Mouse (Mus musculus): ENCODE results near the gene Poll. TPM values are rescaled to one million over a fixed set of nuclear protein-coding genes. Genes with fewer than 3 reads are reported as not detected.

Poll gene
- polyA plus RNA-seq, 1 experiment from 2014 or later, result 11.1 TPM

DNA sequence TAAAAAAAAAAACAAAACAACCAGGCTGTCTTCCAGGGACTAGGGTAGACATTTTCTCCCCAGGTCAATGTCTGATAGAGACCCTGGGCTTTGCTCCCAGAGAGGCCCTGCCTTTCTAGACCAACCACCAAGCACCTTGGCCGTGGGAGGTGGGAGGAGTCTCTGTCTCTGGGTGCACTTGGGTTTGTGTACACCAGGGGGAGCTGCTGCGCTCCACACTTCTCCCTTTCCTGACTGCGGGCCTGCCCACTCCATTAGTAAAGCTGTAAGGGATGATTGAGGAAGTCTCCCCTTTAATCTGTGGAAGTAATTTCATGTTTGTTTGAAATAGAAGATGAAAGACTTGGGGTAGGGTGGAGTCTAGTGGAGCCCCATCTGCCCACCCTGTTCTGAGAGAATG lies 20.9 kb upstream of the Poll start:
- Histone ChIP-seq H3K9ac (ENCODE audit: low read depth, low read length) (no peak overlapping the region), H3K4me2 (ENCODE audit: low read length) (no peak overlapping the region), H3K27ac (ENCODE audit: low read depth, low read length) (no peak overlapping the region), H3K27me3 (replicated peaks; ENCODE audit: control insufficient read depth, insufficient read depth, low read length) (no peaks in the 10 kb centered on the region; the same call in 1 of the 2 replicates), H3K4me3 (ENCODE audit: low read length) (no peak overlapping the region), H3K36me3 (ENCODE audit: control insufficient read depth, insufficient read depth, low read length) (peaks cover 16% of the 10 kb centered on the region), H3K9me3 (ENCODE audit: control insufficient read depth, low read length) (no peaks in the 10 kb centered on the region), H3K4me1 (ENCODE audit: control insufficient read depth, insufficient read depth, low read depth, low read length) (peaks cover 8% of the 10 kb centered on the region; the same call in 1 of the 2 replicates)
- no peak for ATAC-seq
- WGBS, result 73% methylated on average over 3 of the region's 3 CpGs

DNA sequence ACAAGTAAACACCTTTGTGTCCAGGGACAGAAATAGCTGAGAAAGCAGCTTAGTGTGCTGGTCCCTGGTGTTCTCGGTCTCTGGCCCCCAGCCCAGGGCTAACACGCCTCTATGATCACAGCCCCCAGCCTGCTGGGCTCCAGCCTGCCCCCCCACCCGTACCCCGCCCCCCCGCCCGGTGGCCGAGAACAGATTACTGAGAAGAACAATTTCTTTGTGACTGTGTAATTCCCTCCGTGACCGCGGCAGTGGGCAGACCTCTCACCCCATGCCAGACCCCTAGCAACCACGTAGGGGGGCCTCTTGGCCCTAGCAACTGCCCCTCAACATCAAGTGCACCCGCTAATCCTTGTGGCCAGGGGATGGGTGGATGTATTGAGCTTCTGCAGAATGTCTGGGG lies 19.9 kb upstream of the Poll start:
- Histone ChIP-seq H3K27me3 (replicated peaks; ENCODE audit: control insufficient read depth, insufficient read depth, low read length) (no peaks in the 10 kb centered on the region; the same call in 1 of the 2 replicates), H3K27ac (ENCODE audit: low read depth, low read length) (no peak overlapping the region), H3K9ac (ENCODE audit: low read depth, low read length) (no peak overlapping the region), H3K9me3 (ENCODE audit: control insufficient read depth, low read length) (no peaks in the 10 kb centered on the region), H3K36me3 (ENCODE audit: control insufficient read depth, insufficient read depth, low read length) (peaks cover 16% of the 10 kb centered on the region), H3K4me2 (ENCODE audit: low read length) (no peak overlapping the region), H3K4me3 (ENCODE audit: low read length) (no peak overlapping the region), H3K4me1 (ENCODE audit: control insufficient read depth, insufficient read depth, low read depth, low read length) (peaks cover 8% of the 10 kb centered on the region; the same call in 1 of the 2 replicates)
- WGBS, result 27% methylated on average over 9 of the region's 12 CpGs
- peak; percentile 40; the same call in 1 of the 2 replicates for ATAC-seq

DNA sequence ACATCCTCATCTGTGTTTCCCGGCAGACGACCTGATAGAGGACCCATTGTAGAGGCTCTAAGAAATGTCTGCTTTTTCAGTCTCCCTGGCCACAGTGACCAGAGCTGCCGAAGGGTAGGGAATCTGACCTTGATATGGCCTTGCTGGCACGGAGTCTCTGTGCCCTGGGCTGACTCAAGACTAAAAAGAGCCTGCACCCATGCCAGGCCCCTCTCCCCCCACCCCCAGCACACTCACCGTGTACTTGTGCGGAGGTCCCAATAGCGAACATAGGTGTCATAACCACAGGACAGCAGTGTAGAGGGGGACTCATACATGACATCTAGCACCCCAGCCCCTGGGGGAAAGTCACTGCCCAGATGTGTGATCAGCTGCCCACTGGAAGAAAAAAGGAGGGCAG lies 19.1 kb upstream of the Poll start:
- H3K36me3 ChIP-seq (ENCODE audit: control insufficient read depth, insufficient read depth, low read length), result peaks cover 16% of the 10 kb centered on the region
- H3K4me3 ChIP-seq (ENCODE audit: low read length), result no peak overlapping the region
- no peak overlapping the region for H3K9ac ChIP-seq (ENCODE audit: low read depth, low read length)
- 86% methylated on average over 7 of the region's 7 CpGs for WGBS
- peaks cover 10% of the 10 kb centered on the region; the same call in 1 of the 2 replicates for H3K4me1 ChIP-seq (ENCODE audit: control insufficient read depth, insufficient read depth, low read depth, low read length)
- H3K9me3 ChIP-seq (ENCODE audit: control insufficient read depth, low read length), result no peaks in the 10 kb centered on the region
- ATAC-seq, result no peak
- no peak overlapping the region for H3K27ac ChIP-seq (ENCODE audit: low read depth, low read length)
- H3K4me2 ChIP-seq (ENCODE audit: low read length), result no peak overlapping the region
- H3K27me3 ChIP-seq (replicated peaks; ENCODE audit: control insufficient read depth, insufficient read depth, low read length), result no peaks in the 10 kb centered on the region; the same call in 1 of the 2 replicates

DNA sequence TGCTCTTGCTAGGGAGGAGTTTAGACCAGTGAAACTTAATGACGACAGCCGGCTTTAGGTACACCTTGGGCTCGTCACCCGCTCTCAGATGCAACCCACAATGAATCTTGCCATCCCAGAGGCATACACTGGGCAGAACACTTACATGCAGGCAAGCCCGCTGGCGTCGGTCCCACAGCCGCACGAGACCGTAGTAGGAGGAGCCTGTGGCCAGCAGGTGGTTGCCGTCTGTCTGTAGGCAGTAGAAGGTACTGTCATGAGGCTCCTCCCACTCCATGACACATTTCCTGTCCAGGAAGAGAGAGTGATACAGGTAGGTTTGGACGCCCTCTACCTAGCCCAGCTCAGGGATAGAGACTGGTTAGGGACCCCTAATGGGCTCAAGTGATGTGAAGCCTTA lies 18.6 kb upstream of the Poll start:
- H3K9me3 ChIP-seq (ENCODE audit: control insufficient read depth, low read length), result no peaks in the 10 kb centered on the region

DNA sequence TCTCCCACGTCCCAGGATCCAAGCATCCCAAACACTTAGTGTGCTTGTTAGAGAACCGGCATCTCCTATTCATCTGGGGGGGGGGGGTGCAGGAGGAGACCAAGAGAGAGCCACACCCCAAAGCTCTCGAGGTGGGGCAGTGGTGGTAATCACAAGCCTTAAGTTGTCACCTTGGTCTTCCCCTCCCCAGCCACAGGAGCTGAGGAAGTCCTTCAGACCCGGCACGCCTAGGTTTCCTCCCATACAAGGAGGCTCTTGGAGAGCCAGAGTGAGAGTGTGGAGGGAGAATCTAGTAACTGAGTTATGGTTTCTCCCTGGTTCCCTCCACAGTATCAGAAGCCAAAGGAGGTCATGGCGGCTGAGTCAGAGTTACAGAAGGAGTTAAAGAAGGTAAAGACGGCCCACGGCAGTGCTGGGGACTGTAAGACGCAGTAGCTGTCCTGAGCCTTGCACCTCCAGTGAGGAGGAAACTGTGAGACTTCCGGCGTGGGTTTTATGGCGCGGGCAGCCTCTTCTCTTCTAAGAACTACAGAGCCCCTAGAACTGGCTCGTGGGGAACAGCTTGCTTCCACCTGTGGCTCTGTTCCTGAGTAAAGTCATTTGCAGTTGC lies 16.9 kb upstream of the Poll start:
- H3K27ac ChIP-seq (ENCODE audit: low read depth, low read length), result no peak overlapping the region
- H3K27me3 ChIP-seq (replicated peaks; ENCODE audit: control insufficient read depth, insufficient read depth, low read length), result no peaks in the 10 kb centered on the region; the same call in 1 of the 2 replicates
- no peak for ATAC-seq
- no peak overlapping the region for H3K4me2 ChIP-seq (ENCODE audit: low read length)
- peaks cover 17% of the 10 kb centered on the region for H3K36me3 ChIP-seq (ENCODE audit: control insufficient read depth, insufficient read depth, low read length)
- no peaks in the 10 kb centered on the region for H3K9me3 ChIP-seq (ENCODE audit: control insufficient read depth, low read length)
- H3K9ac ChIP-seq (ENCODE audit: low read depth, low read length), result no peak overlapping the region
- H3K4me1 ChIP-seq (ENCODE audit: control insufficient read depth, insufficient read depth, low read depth, low read length), result peaks cover 15% of the 10 kb centered on the region
- WGBS, result 89% methylated on average over 14 of the region's 14 CpGs
- no peak overlapping the region for H3K4me3 ChIP-seq (ENCODE audit: low read length)

More for the DNA sequence above, 18.6 kb upstream of the Poll start:
- Histone ChIP-seq H3K27me3 (replicated peaks; ENCODE audit: control insufficient read depth, insufficient read depth, low read length) (no peaks in the 10 kb centered on the region; the same call in 1 of the 2 replicates), H3K4me1 (ENCODE audit: control insufficient read depth, insufficient read depth, low read depth, low read length) (peaks cover 14% of the 10 kb centered on the region), H3K9ac (ENCODE audit: low read depth, low read length) (no peak overlapping the region), H3K4me3 (ENCODE audit: low read length) (no peak overlapping the region), H3K36me3 (ENCODE audit: control insufficient read depth, insufficient read depth, low read length) (peaks cover 16% of the 10 kb centered on the region), H3K27ac (ENCODE audit: low read depth, low read length) (no peak overlapping the region), H3K4me2 (ENCODE audit: low read length) (no peak overlapping the region)
- 89% methylated on average over 12 of the region's 12 CpGs for WGBS
- ATAC-seq, result no peak

DNA sequence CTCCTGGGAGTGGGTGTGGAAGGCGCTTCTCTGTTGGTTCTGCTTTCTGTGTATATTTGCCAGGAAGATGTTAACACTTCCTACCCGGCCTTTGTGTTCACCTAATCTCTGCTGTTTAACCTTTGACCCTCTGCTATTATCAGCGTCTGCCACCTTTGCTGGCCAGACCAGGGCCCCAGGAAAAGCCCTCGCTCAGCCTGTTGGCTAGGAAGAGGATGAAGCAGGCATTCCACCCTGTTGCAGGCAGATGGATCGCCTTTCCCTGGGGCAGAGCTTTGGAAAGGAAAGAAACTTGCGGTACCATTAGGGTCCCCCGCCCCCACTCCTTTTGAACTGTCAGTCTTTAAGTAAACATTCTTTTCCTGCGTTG lies 15.3 kb upstream of the Poll start:
- ATAC-seq, result no peak
- Histone ChIP-seq H3K4me1 (ENCODE audit: control insufficient read depth, insufficient read depth, low read depth, low read length) (peaks cover 11% of the 10 kb centered on the region), H3K4me2 (ENCODE audit: low read length) (no peak overlapping the region), H3K27me3 (replicated peaks; ENCODE audit: control insufficient read depth, insufficient read depth, low read length) (no peaks in the 10 kb centered on the region; the same call in 1 of the 2 replicates), H3K36me3 (ENCODE audit: control insufficient read depth, insufficient read depth, low read length) (peaks cover 17% of the 10 kb centered on the region), H3K9me3 (ENCODE audit: control insufficient read depth, low read length) (no peaks in the 10 kb centered on the region), H3K9ac (ENCODE audit: low read depth, low read length) (no peak overlapping the region), H3K4me3 (ENCODE audit: low read length) (no peak overlapping the region), H3K27ac (ENCODE audit: low read depth, low read length) (no peak overlapping the region)
- 19% methylated on average over 8 of the region's 8 CpGs for WGBS

DNA sequence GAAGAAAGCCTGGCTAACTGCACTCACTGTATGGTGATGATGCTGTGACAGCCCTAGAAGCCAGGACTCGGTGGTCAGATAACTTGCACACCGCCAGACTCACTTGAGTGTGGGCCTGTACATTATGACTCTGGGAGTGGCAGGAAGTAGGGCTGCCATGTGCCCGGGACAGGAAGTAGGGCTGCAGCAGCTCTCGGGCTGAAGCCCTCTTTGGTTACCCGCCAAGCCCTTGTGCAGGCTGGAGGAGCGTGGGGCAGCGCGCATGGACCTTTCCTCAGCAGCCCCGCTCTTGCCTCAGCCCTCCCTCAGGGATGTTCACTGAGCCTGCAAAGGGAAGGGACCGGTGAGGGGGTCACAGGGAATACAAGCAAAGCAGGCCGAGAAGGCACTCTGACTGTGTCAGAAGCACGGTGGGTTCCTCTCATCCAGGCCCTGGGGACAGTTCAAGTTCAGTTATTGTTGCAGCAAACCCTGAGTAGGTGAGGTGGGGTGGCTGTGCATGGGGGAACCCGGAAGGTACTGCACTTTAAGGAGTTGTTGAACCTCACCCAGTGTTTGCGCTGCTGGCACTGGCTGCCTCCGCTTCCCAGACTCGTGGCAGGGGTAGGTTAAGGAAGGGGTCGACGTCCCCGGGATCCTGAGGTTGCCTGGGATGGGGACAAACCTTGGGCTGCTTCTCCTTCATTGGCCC lies 14.8 kb upstream of the Poll start:
- no peaks in the 10 kb centered on the region for H3K9me3 ChIP-seq (ENCODE audit: control insufficient read depth, low read length)
- 58% methylated on average over 19 of the region's 19 CpGs for WGBS
- ATAC-seq, result no peak
- H3K27me3 ChIP-seq (replicated peaks; ENCODE audit: control insufficient read depth, insufficient read depth, low read length), result no peaks in the 10 kb centered on the region; the same call in 1 of the 2 replicates
- no peak overlapping the region for H3K4me3 ChIP-seq (ENCODE audit: low read length)
- H3K36me3 ChIP-seq (ENCODE audit: control insufficient read depth, insufficient read depth, low read length), result peaks cover 17% of the 10 kb centered on the region
- no peak overlapping the region for H3K27ac ChIP-seq (ENCODE audit: low read depth, low read length)
- no peak overlapping the region for H3K9ac ChIP-seq (ENCODE audit: low read depth, low read length)
- peaks cover 11% of the 10 kb centered on the region for H3K4me1 ChIP-seq (ENCODE audit: control insufficient read depth, insufficient read depth, low read depth, low read length)
- no peak overlapping the region for H3K4me2 ChIP-seq (ENCODE audit: low read length)

DNA sequence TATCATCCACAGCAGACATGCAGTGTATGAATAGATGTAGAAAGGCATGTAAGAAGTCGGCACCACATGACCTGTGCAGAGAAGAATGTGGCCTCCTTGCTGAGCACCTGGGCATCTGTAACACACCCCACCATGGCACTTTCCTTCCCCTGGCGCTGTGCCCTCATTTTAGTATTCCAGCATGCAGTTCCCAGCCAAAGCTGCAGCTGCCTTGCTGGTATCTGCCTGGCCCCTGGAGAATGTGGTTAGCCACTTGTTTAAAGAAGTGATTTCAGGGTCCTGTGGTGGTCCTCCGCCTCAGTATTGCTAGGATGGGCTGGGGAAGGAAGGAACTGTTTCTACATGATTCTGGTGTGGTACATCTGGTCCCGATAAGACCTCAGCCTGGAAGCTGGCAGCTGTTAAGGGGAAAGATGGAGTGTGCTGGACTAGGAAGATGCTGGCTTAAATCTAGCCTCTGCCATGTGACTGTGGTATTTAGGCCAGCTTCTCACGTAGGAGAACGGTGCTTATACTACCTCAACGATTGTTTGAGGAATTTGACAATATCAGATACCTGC lies 14.1 kb upstream of the Poll start:
- H3K27me3 ChIP-seq (replicated peaks; ENCODE audit: control insufficient read depth, insufficient read depth, low read length), result no peaks in the 10 kb centered on the region; the same call in 1 of the 2 replicates
- no peak for ATAC-seq
- H3K4me3 ChIP-seq (ENCODE audit: low read length), result no peak overlapping the region
- peaks cover 8% of the 10 kb centered on the region for H3K4me1 ChIP-seq (ENCODE audit: control insufficient read depth, insufficient read depth, low read depth, low read length)
- H3K36me3 ChIP-seq (ENCODE audit: control insufficient read depth, insufficient read depth, low read length), result peaks cover 17% of the 10 kb centered on the region
- no peak overlapping the region for H3K9ac ChIP-seq (ENCODE audit: low read depth, low read length)
- H3K9me3 ChIP-seq (ENCODE audit: control insufficient read depth, low read length), result no peaks in the 10 kb centered on the region
- WGBS, result 79% methylated on average over 7 of the region's 7 CpGs
- peak overlapping the region; percentile 29; the same call in 1 of the 2 replicates for H3K27ac ChIP-seq (ENCODE audit: low read depth, low read length)
- H3K4me2 ChIP-seq (ENCODE audit: low read length), result no peak overlapping the region

DNA sequence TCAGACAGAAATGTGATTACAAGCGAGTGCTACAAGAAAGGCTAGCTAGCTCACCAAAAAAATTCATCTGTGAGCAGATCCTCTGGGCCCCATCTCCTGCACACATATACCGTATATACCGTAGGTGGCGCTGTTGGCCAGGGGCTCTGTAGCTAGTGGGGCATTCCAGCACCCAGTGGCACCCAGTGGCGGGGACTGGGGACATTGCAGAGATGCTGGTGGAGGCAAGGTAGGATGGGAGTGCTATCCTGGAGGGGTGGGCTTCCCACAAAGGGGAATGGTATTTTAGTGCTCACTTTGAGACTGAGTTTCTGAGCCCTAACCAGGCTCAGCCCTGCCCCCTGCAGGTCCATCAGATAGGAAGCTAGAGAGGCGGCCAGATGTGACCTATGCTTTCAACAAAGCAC lies 13.5 kb upstream of the Poll start:
- Histone ChIP-seq H3K4me2 (ENCODE audit: low read length) (no peak overlapping the region), H3K4me1 (ENCODE audit: control insufficient read depth, insufficient read depth, low read depth, low read length) (peaks cover 8% of the 10 kb centered on the region), H3K9ac (ENCODE audit: low read depth, low read length) (no peak overlapping the region), H3K27me3 (replicated peaks; ENCODE audit: control insufficient read depth, insufficient read depth, low read length) (no peaks in the 10 kb centered on the region; the same call in 1 of the 2 replicates), H3K36me3 (ENCODE audit: control insufficient read depth, insufficient read depth, low read length) (peaks cover 16% of the 10 kb centered on the region), H3K27ac (ENCODE audit: low read depth, low read length) (no peak overlapping the region), H3K4me3 (ENCODE audit: low read length) (no peak overlapping the region), H3K9me3 (ENCODE audit: control insufficient read depth, low read length) (no peaks in the 10 kb centered on the region)
- WGBS, result 22% methylated on average over 6 of the region's 6 CpGs
- peak; percentile 72 for ATAC-seq

Data from hindbrain, embryonic 16.5 days (tissue).